Comparison of ENCODE assay signal across 1 mouse cellular context in the genomic region with DNA sequence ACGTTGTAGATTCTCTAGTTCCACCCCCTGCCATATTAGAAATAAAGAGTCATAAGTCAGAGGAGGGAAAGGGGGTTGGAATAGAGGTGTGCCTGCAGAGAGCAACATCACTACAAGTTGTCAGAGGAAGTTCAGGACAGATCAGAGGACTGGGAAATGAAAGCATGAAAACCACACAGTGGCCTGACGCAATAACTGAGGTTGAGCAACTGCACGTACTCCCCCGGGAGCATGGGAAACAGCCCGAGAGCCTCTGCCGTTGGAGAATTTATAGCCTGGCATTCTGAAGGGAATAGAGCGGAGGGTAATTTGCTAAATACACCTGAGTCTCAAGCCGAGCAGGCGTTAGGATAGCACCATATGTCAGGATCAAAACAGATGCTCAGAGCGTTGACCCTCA.
A peak's percentile ranks its signal among the peaks of the same experiment; 100 is the strongest.
TF ChIP-seq lines count a peak whose summit lies in the region.

No protein-coding gene starts in this region.

TF ChIP-seq in CH12.LX, 34 proteins besides CTCF, POLR2A, EP300 and RAD21 (continued from another document):
- 0 out of 2 replicates have a peak, but pooled peaks have one; percentile 25 for TF ChIP-seq ZMIZ1 (IDR thresholded peaks at IDR 0.05; ENCODE audit: low read depth, low read length)
- peak; percentile 60; the same call in 1 of the 2 replicates for TF ChIP-seq MEF2A (IDR thresholded peaks at IDR 0.05; ENCODE audit: borderline replicate concordance, low read depth, low read length)
- 0 out of 2 replicates have a peak, but pooled peaks have one; percentile 32 for TF ChIP-seq MAX (IDR thresholded peaks at IDR 0.05; ENCODE audit: low read length)
